Mouse (Mus musculus) neutrophil, adult 5-6 weeks (primary cell): ENCODE measurements at regions not wholly inside any gene's neighbourhood (a gene's known extent, or its start where the extent isn't known, plus 50 kb on each side); places are given as distances from the start of the nearest gene placed in this dataset.

ENCODE experiments used
- ATAC-seq: fragments of 151-379, 151-347 bp; 2 replicates; pipeline ENCODE4 v1.8.0; 2017; ENCODE audit warnings: mild to moderate bottlenecking, moderate TSS enrichment; ENCODE audit not compliant: insufficient number of reproducible peaks, poor library complexity, low FRiP score, severe bottlenecking; ENCODE audit errors: extremely low read depth

DNA sequence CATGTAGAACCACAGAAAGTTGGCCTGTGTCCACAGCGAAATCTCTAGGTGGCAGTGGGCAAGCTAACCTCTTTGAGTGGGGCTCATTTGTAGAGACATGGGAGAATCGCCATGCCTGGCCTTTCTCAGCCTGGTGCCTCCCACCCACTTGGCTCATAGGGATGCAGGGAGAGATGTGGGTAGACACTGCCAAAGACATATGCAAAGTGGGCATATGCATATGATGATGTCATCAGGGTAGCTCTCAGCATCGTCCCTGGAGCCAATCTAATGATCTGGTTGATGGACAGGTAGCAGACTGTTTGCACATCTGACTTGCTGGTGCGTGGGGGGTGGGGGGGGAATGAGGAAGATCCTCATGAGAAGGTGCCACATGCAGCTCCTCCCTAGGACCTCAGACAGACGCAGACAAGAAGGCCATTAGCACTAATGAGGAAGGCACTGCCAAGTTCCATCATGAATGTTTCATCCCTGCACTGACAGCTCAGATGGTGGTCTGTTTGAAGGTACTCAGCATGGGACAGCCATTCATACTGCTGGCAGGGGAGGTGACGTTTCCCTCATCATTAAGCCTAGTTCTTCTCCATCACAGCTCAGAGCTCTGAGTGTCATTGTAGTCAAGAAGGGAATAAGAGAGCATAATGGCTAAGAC, 50.2 kb upstream of the Prdm11 start:
- ATAC-seq, result no peak
